Mouse (Mus musculus) megakaryocyte, embryonic 14.5 days (primary cell): ENCODE measurements around the gene Anapc11.

Source experiments
- FLI1 ChIP-seq: IDR thresholded peaks from 2 replicates; pipeline ENCODE4 v1.6.1; 2012; ENCODE audit warnings: low read length, inconsistent platforms, mixed read lengths
- GATA1 ChIP-seq: IDR thresholded peaks from 3 replicates; pipeline ENCODE4 v1.6.1; 2012; ENCODE audit warnings: mixed read lengths, low read length, inconsistent platforms, borderline replicate concordance

- TF ChIP-seq GATA1 (no peak), FLI1 (no peak)
Measured at GRCm38 (mm10) chr11:120606764-120607163, 8.5 kb downstream of the Anapc11 start.
